Mouse (Mus musculus) megakaryocyte, embryonic 14.5 days (primary cell): ENCODE data around the gene Cemip.

Source experiments
- FLI1 ChIP-seq: IDR thresholded peaks from 2 replicates; pipeline ENCODE4 v1.6.1; 2012; ENCODE audit warnings: low read length, inconsistent platforms, mixed read lengths
- GATA1 ChIP-seq: IDR thresholded peaks from 3 replicates; pipeline ENCODE4 v1.6.1; 2012; ENCODE audit warnings: mixed read lengths, low read length, inconsistent platforms, borderline replicate concordance

DNA sequence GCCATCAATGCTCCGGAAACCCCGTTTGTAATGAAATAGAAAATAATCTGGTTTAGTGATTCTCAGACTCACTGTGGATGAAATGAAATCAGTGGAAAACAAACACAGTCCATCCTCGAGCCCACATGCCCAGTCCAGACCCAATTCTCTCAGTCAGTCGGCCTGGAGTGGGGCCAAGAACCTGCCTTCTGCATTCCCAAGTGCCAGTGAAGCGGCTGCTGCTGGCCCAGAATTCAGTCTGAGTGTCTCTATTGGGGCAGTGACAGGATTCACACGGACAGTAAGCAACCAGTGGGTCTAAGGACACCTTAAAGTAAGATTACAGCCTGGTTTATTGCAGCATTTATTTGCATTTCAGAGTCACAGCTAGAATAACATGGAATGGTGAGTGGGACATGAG, 10.2 kb upstream of the Cemip start:
- no peak for TF ChIP-seq GATA1
- TF ChIP-seq FLI1 = no peak
